Mouse (Mus musculus) embryonic facial prominence, embryonic 11.5 days (tissue): Measurements from ENCODE around the gene Maco1. TPM values are rescaled to one million over a fixed set of nuclear protein-coding genes. Genes with fewer than 3 reads are reported as not detected.
A peak's percentile ranks its signal among the peaks of the same experiment; 100 is the strongest.

Source experiments
- ATAC-seq: fragments of 200-750 bp; cut with Nextera tagmentation; replicated peaks from 2 replicates; pipeline ENCODE4 v1.8.0; 2017; ENCODE audit warnings: low read depth; ENCODE audit not compliant: insufficient number of reproducible peaks, low FRiP score, low TSS enrichment
- DNase-seq: peaks from one replicate; pipeline ENCODE4 v3.0.0-alpha.2; 2015; ENCODE audit warnings: low spot score
- H3K27ac ChIP-seq: fragments of 300-500 bp; sonication (generic); replicated peaks from 2 replicates; pipeline ENCODE4 v1.5.1; 2014; ENCODE audit warnings: mild to moderate bottlenecking, low read depth, low read length, control low read depth
- H3K27me3 ChIP-seq: fragments of 300-500 bp; sonication (generic); 2 replicates; pipeline ENCODE4 v1.6.1; 2014; ENCODE audit warnings: mild to moderate bottlenecking, low read length, moderate library complexity, mixed read lengths; ENCODE audit not compliant: control insufficient read depth, insufficient read depth
- H3K36me3 ChIP-seq: fragments of 300-500 bp; sonication (generic); replicated peaks from 2 replicates; pipeline ENCODE4 v1.6.1; 2014; ENCODE audit warnings: low read depth, mild to moderate bottlenecking, low read length, moderate library complexity, mixed read lengths; ENCODE audit not compliant: control insufficient read depth, insufficient read depth
- H3K4me1 ChIP-seq: fragments of 300-500 bp; sonication (generic); 2 replicates; pipeline ENCODE4 v1.6.1; 2014; ENCODE audit warnings: low read length, mixed read lengths; ENCODE audit not compliant: control insufficient read depth, insufficient read depth
- H3K4me2 ChIP-seq: fragments of 300-500 bp; sonication (generic); 2 replicates; pipeline ENCODE4 v1.6.1; 2014; ENCODE audit warnings: low read depth, mild to moderate bottlenecking, control low read depth, low read length, moderate library complexity
- H3K4me3 ChIP-seq: fragments of 300-500 bp; sonication (generic); 2 replicates; pipeline ENCODE4 v1.5.1; 2014; ENCODE audit warnings: low read depth, low read length, control low read depth
- H3K9ac ChIP-seq: fragments of 300-500 bp; sonication (generic); replicated peaks from 2 replicates; pipeline ENCODE4 v1.6.1; 2014; ENCODE audit warnings: mild to moderate bottlenecking, control low read depth, low read length
- H3K9me3 ChIP-seq: fragments of 300-500 bp; sonication (generic); replicated peaks from 2 replicates; pipeline ENCODE4 v1.6.1; 2016; ENCODE audit warnings: mild to moderate bottlenecking, low read length, inconsistent platforms, mixed read lengths; ENCODE audit not compliant: control insufficient read depth
- WGBS: fragments of 180-500 bp; shearing (Covaris S2); extraction: QIAGEN DNeasy Blood & Tissue Kit; methylation state at CpG from one replicate; pipeline ENCODE4 v1.1.7; 2014; 5-methylcytosine and 5-hydroxymethylcytosine counted together
- polyA plus RNA-seq: library from polyadenylated mRNA; unstranded; fragments of >200 nt; fragmentation: Nextera tagmentation; extraction: Ambion mirVana; gene quantifications from 2 replicates; pipeline ENCODE4 v1.2.1, GENCODE M21; 2014

Maco1 gene
- polyA plus RNA-seq, 1 experiment from 2014 or later = 47.0 TPM

DNA sequence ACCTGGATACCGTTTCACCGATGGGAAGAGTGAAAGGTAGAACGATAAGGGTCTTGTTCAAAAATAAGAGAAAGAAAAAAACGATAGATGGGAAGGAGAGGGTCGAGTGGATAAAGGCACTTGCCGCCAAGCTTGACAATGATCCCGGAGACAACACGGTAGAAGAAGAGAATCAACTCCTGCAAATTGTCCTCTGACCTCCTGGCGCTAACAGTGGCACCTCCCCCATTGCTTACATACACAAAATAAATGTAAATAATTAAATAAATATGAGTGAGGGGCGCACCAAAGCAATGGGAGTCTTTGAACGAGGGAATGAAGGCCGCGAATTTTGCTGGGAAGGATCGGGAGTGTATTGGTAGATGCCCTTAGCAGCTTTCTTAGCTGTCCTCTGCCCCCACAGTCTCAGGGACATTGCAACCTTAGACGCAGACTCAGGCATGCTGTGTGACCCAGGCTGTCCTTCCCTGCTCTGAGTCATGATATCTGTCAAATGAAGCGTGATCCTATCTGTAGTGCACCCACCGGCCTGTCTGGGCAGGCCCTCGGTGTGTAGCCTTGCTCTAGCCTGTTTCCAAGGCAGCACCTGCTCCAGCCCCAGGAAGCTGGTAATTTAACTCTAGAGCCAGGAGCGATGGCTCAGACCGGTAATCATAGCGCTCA lies 84.8 kb downstream of the Maco1 start:
- peak; percentile 41 for DNase-seq
- H3K4me3 ChIP-seq = peak overlapping the region; percentile 65
- no peak overlapping the region for H3K9ac ChIP-seq
- WGBS = 8% methylated on average over 21 of the region's 21 CpGs
- H3K4me1 ChIP-seq = peaks cover 5% of the 10 kb centered on the region
- H3K36me3 ChIP-seq = no peaks in the 10 kb centered on the region
- H3K4me2 ChIP-seq = peak overlapping the region; percentile 78
- 0 out of 2 replicates have a peak, but pooled peaks have one; percentile 11 for ATAC-seq
- H3K27me3 ChIP-seq = peaks cover 4% of the 10 kb centered on the region; the same call in 1 of the 2 replicates
- H3K27ac ChIP-seq = no peak overlapping the region
- H3K9me3 ChIP-seq = no peaks in the 10 kb centered on the region

DNA sequence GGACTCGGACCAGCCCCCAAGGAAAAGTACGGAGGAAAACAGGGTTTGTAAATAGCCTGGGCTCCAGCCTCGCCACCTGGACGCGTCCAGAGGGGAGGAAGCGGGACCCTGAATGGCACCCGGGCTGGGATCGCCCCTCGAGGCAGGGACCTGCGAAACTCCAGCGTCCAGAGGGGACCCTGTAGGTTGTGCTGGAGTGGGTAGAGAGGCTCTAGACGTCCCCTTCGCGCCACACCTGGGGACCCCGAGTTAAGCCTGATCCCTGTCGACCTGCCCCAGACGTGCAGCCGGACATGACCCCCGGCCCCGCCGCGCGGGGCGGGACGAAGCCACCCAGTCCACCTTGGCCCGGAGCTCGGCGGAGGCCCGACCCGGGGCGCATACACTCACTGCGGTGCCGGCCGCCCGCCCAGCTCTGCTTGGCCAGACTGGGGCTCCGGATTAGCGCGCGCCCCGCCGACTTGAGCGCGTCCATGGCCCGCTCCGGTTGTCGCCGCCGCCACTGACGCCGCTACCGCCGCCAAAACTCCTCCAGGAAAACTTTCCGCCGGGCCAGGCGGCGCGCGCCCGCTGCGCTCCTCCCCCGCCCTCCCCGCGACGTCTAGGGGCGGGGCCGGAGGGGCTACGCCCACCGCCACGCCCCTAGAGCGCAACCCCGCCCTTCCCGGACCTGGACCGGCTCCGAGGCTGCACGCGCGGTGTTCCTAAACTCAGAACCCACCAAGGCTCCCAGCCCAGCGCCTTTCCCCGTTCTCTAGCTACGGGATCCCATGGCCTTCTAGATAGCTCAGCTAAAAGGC lies 85.5 kb downstream of the Maco1 start, which contains the start of gene Ldlrap1:
Ldlrap1 (minus strand) TSS at position 599 of the 800 bp plus-strand sequence.
- peak within 1 kb of the TSS; percentile 78 for H3K4me2 ChIP-seq
- peaks cover 4% of the 10 kb centered on the region; the same call in 1 of the 2 replicates for H3K27me3 ChIP-seq
- ATAC-seq (peak; percentile 76), DNase-seq (peak; percentile 88)
- peak within 1 kb of the TSS; percentile 65 for H3K4me3 ChIP-seq
- H3K9ac ChIP-seq = peak within 1 kb of the TSS; percentile 71
- no peaks in the 10 kb centered on the region for H3K9me3 ChIP-seq
- H3K36me3 ChIP-seq = no peaks in the 10 kb centered on the region
- H3K4me1 ChIP-seq = peaks cover 5% of the 10 kb centered on the region
- 0 out of 2 replicates have a peak within 1 kb of the TSS, but pooled peaks have one; percentile 16 for H3K27ac ChIP-seq
- under 1% methylated on average over 78 of the region's 80 CpGs for WGBS

DNA sequence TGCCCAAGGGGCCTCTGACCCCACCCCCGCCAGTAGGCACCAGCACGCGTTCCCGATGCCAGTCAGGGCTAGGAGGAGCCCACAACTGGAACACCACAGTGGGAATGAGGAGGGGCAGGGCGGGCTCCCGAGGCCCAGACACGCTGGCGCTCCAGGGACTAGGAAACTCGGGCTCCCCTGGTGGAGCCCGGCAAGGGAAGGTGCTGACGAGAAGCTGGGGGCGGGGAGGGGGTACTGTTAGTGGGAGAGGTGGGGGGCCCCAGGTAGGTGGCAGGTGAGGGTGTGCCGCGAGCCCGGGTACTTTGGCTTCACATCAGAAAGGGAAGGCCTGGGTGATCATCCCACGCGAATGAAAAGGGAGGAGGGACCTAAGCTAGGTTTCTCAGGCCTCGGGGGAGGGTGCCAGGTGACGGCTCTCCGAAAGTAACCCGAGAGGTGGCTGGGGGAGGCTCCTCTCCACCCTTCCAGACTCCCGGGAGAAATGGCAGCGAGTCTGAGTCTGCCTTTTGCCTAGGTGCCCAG lies 86.2 kb downstream of the Maco1 start:
- Histone ChIP-seq H3K9ac (peak overlapping the region; percentile 71), H3K36me3 (no peaks in the 10 kb centered on the region), H3K4me3 (peak overlapping the region; percentile 65), H3K4me1 (peaks cover 5% of the 10 kb centered on the region), H3K27ac (no peak overlapping the region), H3K27me3 (peaks cover 4% of the 10 kb centered on the region; the same call in 1 of the 2 replicates), H3K9me3 (no peaks in the 10 kb centered on the region), H3K4me2 (peak overlapping the region; percentile 78)
- under 1% methylated on average over 23 of the region's 23 CpGs for WGBS
- DNase-seq (peak; percentile 43), ATAC-seq (no peak)

DNA sequence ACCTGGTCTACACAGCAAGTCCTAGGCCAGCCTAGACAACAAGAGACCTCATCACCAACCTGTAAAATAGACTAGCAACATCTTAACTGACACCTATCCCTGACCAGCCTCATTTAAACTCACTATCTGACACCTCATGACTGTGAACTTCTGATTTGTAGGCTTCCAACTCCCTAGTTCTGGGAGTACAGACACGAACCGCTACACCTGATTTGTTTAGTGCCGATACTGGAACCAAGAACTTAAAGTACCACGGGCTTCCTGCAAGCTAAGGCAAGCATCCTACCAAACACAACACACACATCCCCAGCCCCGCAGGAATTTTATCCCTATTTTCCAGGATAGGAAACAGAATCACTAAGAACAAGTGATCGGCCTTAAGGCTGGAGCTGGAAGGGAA lies 86.9 kb downstream of the Maco1 start:
- Histone ChIP-seq H3K27me3 (peaks cover 4% of the 10 kb centered on the region; the same call in 1 of the 2 replicates), H3K9ac (peak overlapping the region; percentile 71; the same call in 1 of the 2 replicates), H3K4me2 (peak overlapping the region; percentile 78), H3K4me1 (peaks cover 5% of the 10 kb centered on the region), H3K9me3 (no peaks in the 10 kb centered on the region), H3K27ac (no peak overlapping the region), H3K36me3 (no peaks in the 10 kb centered on the region), H3K4me3 (peak overlapping the region; percentile 65)
- WGBS = 76% methylated on average over 6 of the region's 6 CpGs
- no peak for ATAC-seq
- DNase-seq = no peak

DNA sequence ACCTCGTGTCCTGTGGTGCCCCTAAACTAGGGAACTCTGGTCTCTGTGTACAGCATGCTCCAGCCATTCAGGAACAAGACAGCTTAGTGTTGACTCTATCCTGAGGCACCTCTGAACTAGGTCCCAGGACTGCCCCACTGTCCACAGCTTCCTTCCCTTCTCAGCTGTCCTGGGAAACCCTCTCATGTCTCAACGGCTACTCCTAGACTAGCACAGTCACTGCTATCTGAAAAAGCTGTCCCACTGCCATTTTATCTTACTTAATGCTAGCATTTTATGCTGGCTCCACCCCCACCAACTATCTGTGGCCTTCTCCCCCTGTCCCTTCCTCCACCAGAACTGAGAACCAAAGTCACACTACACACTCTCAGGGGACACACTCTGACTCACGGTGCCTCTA lies 88.8 kb downstream of the Maco1 start:
- no peak for DNase-seq
- H3K9ac ChIP-seq = no peak overlapping the region
- H3K9me3 ChIP-seq = no peaks in the 10 kb centered on the region
- H3K4me1 ChIP-seq = peaks cover 5% of the 10 kb centered on the region
- no peaks in the 10 kb centered on the region for H3K36me3 ChIP-seq
- ATAC-seq = no peak
- WGBS = 68% methylated on average over 3 of the region's 3 CpGs
- no peak overlapping the region for H3K4me2 ChIP-seq
- H3K27me3 ChIP-seq = peaks cover 4% of the 10 kb centered on the region; the same call in 1 of the 2 replicates
- no peak overlapping the region for H3K27ac ChIP-seq
- H3K4me3 ChIP-seq = no peak overlapping the region

DNA sequence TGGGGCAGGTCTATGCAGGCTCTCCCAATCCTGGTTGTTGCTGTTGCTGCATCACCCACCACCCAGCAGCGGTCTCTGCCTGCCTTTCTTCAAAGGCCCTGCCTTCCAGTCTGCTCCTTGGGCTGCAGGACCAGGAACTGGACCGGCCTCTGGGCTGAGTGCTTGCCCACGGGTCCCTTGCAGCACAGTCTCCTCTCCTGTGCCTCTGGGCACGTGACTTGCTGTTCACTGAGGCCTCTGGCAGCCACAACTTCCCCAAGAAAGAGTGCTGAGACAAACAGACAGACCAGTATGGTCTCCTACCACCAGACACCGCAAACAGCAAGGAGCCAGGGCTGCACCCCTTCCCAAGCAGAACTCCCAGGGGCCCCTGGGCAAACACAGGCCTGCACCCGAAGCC lies 90.8 kb downstream of the Maco1 start:
- Histone ChIP-seq H3K27ac (no peak overlapping the region), H3K4me3 (no peak overlapping the region), H3K9ac (no peak overlapping the region), H3K9me3 (no peaks in the 10 kb centered on the region), H3K4me1 (peaks cover 5% of the 10 kb centered on the region), H3K4me2 (no peak overlapping the region), H3K36me3 (no peaks in the 10 kb centered on the region), H3K27me3 (no peaks in the 10 kb centered on the region)
- no peak for DNase-seq
- WGBS = 87% methylated on average over 6 of the region's 6 CpGs
- ATAC-seq = no peak

DNA sequence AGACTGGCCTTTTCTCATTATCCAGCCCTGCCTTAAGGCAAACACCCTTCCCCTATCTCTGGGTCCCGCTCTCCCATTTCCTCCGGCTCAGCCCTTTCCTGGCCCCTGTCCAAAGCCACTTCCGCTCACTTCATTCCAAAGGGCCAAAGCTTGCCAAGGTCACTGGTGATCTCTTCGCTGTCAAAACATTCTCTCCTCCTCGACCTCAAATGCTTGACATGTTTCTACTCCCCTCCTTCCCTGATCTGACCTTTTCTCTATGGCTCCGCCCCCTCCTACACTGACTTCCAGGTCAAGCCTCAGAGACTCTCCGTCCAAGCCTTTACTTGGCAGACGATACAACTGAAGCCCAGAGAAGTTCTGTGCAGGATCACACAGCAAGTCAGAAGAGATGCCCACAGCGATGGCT lies 92.3 kb downstream of the Maco1 start:
- Histone ChIP-seq H3K4me1 (no peaks in the 10 kb centered on the region), H3K36me3 (no peaks in the 10 kb centered on the region), H3K4me2 (no peak overlapping the region), H3K9me3 (no peaks in the 10 kb centered on the region), H3K27me3 (no peaks in the 10 kb centered on the region), H3K27ac (no peak overlapping the region), H3K4me3 (no peak overlapping the region), H3K9ac (no peak overlapping the region)
- ATAC-seq = no peak
- WGBS = 52% methylated on average over 9 of the region's 9 CpGs
- no peak for DNase-seq
